Mouse (Mus musculus) heart, adult 10 weeks (tissue): ENCODE data around the gene Faap20. TPM values are rescaled to one million over a fixed set of nuclear protein-coding genes. Genes with fewer than 3 reads are reported as not detected.

Source experiments
- polyA plus RNA-seq: library from polyadenylated mRNA; stranded (reverse); fragments of 350-450 nt; fragmentation: Illumina TruSeq; extraction: RNeasy Lipid Tissue Mini Kit (QIAGEN cat#74804); gene quantifications from one replicate; pipeline ENCODE4 v1.2.3, GENCODE M21; 2014; ENCODE audit warnings: low read depth, low replicate concordance

The Faap20 gene
- polyA plus RNA-seq: 13.4 TPM

GRCm38 (mm10) chr4:155249648-155250351 lies at the start of gene Faap20:
Faap20 (plus strand) TSS chr4:155249802.

GRCm38 (mm10) chr4:155222552-155222840 lies 27.1 kb upstream of the Faap20 start, which contains the start of gene Ski:
Ski (minus strand) TSS chr4:155222592.

Other genes starting within 250 kb of the Faap20 start
- gene Plch2, start 193.0 kb upstream of the Faap20 start, polyA plus RNA-seq: not detected
- 18.9 TPM for gene Pex10, start 182.8 kb upstream of the Faap20 start, polyA plus RNA-seq
- 108 TPM for gene Rer1, start 163.4 kb upstream of the Faap20 start, polyA plus RNA-seq
- 1.2 TPM for gene Morn1, start 163.2 kb upstream of the Faap20 start, polyA plus RNA-seq
- gene Ski, start 27.2 kb upstream of the Faap20 start, polyA plus RNA-seq: 43.6 TPM
- gene Prkcz, start 111.6 kb downstream of the Faap20 start, polyA plus RNA-seq: 1.8 TPM
- not detected for gene Gabrd, start 148.3 kb downstream of the Faap20 start, polyA plus RNA-seq
- 0.58 TPM for gene Cfap74, start 159.4 kb downstream of the Faap20 start, polyA plus RNA-seq
- 2.3 TPM for gene Tmem52, start 219.3 kb downstream of the Faap20 start, polyA plus RNA-seq
- 102 TPM for gene Gnb1, start 241.6 kb downstream of the Faap20 start, polyA plus RNA-seq